Comparison of ENCODE assay signal across 23 mouse cellular contexts in the genomic region with DNA sequence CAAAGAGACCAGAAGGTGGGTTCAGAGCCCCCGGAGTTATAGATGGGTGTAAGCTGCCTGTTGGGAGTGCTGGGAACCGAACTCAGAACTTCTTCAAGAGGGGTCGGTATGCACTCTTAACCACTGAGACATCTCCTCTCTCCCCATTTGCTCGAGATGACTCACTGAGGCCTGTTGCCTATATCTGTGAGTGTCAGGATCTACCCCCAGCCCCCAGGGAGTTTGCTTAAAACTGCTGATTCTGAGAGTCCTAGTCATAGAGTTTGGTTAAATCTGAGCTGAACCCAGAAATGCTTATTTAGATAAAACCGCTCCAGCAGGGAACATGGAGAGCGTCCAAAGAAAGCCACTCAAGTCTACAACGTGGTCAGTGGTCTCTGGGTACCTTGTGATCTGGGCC. TPM values are rescaled to one million over a fixed set of nuclear protein-coding genes. Genes with fewer than 3 reads are reported as not detected.
"Had no signal": no experiment of that assay in that cellular context is flagged by ENCODE, and none has a peak within 500 bp of the region (broad histone marks: within the 10 kb centered on the region; RNA-seq: fewer than 3 reads in every experiment).

No protein-coding gene starts in this region.

- H3K4me2 ChIP-seq: limb, embryonic 15.5 days; midbrain, embryonic 12.5 days; midbrain, embryonic 15.5 days had no signal

- H3K4me3 ChIP-seq: layer of hippocampus, adult 2 months; limb, embryonic 15.5 days; liver, embryonic 13.5 days; midbrain, embryonic 12.5 days; midbrain, embryonic 15.5 days had no signal

- DNase-seq: kidney, adult 2 months; kidney, postnatal 25 days; layer of hippocampus, adult 9-11 months; liver, embryonic 13.5 days; lung, adult 2 months; lung, postnatal 14 days; lung, postnatal 4 days; thymus, adult 18-20 months; thymus, postnatal 14 days; thymus, postnatal 4 days had no signal

- H3K27ac ChIP-seq: kidney, postnatal 0 days; layer of hippocampus, adult 2 months; limb, embryonic 15.5 days; liver, embryonic 13.5 days; midbrain, embryonic 12.5 days; midbrain, embryonic 15.5 days had no signal

- H3K27me3 ChIP-seq: liver, embryonic 13.5 days had no signal

- H3K9ac ChIP-seq: limb, embryonic 15.5 days; liver, embryonic 13.5 days; midbrain, embryonic 12.5 days; midbrain, embryonic 15.5 days had no signal

- ATAC-seq: midbrain, embryonic 15.5 days had no signal

- H3K9me3 ChIP-seq: limb, embryonic 15.5 days; liver, embryonic 13.5 days; midbrain, embryonic 12.5 days; midbrain, embryonic 15.5 days had no signal

RNA-seq across cellular contexts. Expression of a gene that starts 7.1 kb away (rescaled TPM):
- total RNA-seq: megakaryocyte progenitor cell, adult 5-6 weeks had no signal
- polyA plus RNA-seq: kidney, embryonic 14.5 days; kidney, postnatal 0 days; stomach, embryonic 16.5 days had no signal

RNA-seq across cellular contexts. Expression of a gene that starts 32.8 kb away (rescaled TPM):
- total RNA-seq: megakaryocyte progenitor cell, adult 5-6 weeks had no signal
- polyA plus RNA-seq: kidney, adult 2 months; kidney, postnatal 0 days; limb, embryonic 11.5 days; liver, embryonic 13.5 days; liver, embryonic 16.5 days; lung, embryonic 16.5 days; midbrain, embryonic 12.5 days; midbrain, embryonic 15.5 days; neural tube, embryonic 11.5 days; spleen, adult 2 months had no signal

RNA-seq across cellular contexts. Expression of a gene that starts 47.7 kb away (rescaled TPM):
- total RNA-seq: megakaryocyte progenitor cell, adult 5-6 weeks had no signal
- polyA plus RNA-seq: kidney, embryonic 14.5 days; kidney, postnatal 0 days; limb, embryonic 11.5 days; lung, embryonic 16.5 days; neural tube, embryonic 11.5 days had no signal
